Mouse (Mus musculus) neural tube, embryonic 13.5 days (tissue): ENCODE measurements around the gene Pold1. TPM values are rescaled to one million over a fixed set of nuclear protein-coding genes. Genes with fewer than 3 reads are reported as not detected.
A peak's percentile ranks its signal among the peaks of the same experiment; 100 is the strongest.

Experiments
- ATAC-seq: fragments of 200-750 bp; cut with Nextera tagmentation; 2 replicates; pipeline ENCODE4 v1.8.0; 2017; ENCODE audit warnings: low read depth, mild to moderate bottlenecking, moderate TSS enrichment, moderate library complexity
- H3K27ac ChIP-seq: fragments of 300-500 bp; sonication (generic); replicated peaks from 2 replicates; pipeline ENCODE4 v1.5.1; 2015; ENCODE audit warnings: moderate library complexity, mild to moderate bottlenecking, inconsistent platforms
- H3K27me3 ChIP-seq: fragments of 300-500 bp; sonication (generic); 2 replicates; pipeline ENCODE4 v1.6.1; 2015; ENCODE audit warnings: mild to moderate bottlenecking, inconsistent platforms
- H3K36me3 ChIP-seq: fragments of 300-500 bp; sonication (generic); 2 replicates; pipeline ENCODE4 v1.6.1; 2015; ENCODE audit warnings: mild to moderate bottlenecking, inconsistent platforms
- H3K4me1 ChIP-seq: fragments of 300-500 bp; sonication (generic); replicated peaks from 2 replicates; pipeline ENCODE4 v1.6.1; 2015; ENCODE audit warnings: inconsistent platforms
- H3K4me2 ChIP-seq: fragments of 300-500 bp; sonication (generic); 2 replicates; pipeline ENCODE4 v1.6.1; 2015; ENCODE audit warnings: inconsistent platforms, mild to moderate bottlenecking, moderate library complexity
- H3K4me3 ChIP-seq: fragments of 300-500 bp; sonication (generic); 2 replicates; pipeline ENCODE4 v1.5.1; 2015; ENCODE audit warnings: mild to moderate bottlenecking, inconsistent platforms
- H3K9ac ChIP-seq: fragments of 300-500 bp; sonication (generic); 2 replicates; pipeline ENCODE4 v1.6.1; 2015; ENCODE audit warnings: moderate library complexity, mild to moderate bottlenecking, inconsistent platforms
- H3K9me3 ChIP-seq: fragments of 300-500 bp; sonication (generic); 2 replicates; pipeline ENCODE4 v1.6.1; 2016; ENCODE audit warnings: inconsistent platforms
- WGBS: fragments of 180-500 bp; shearing (Covaris S2); methylation state at CpG from one replicate; pipeline ENCODE4 v1.1.7; 2015; 5-methylcytosine and 5-hydroxymethylcytosine counted together
- polyA plus RNA-seq: library from polyadenylated mRNA; unstranded; fragments of >200 nt; fragmentation: Nextera tagmentation; extraction: Ambion mirVana; gene quantifications from 2 replicates; pipeline ENCODE4 v1.2.1, GENCODE M21; 2015

Pold1 gene
- polyA plus RNA-seq, 1 experiment from 2014 or later = 22.5 TPM

- Histone ChIP-seq H3K27ac (no peak overlapping the region), H3K27me3 (no peaks in the 10 kb centered on the region), H3K9me3 (no peaks in the 10 kb centered on the region), H3K4me2 (no peak overlapping the region), H3K4me3 (no peak overlapping the region), H3K9ac (no peak overlapping the region), H3K4me1 (no peaks in the 10 kb centered on the region), H3K36me3 (no peaks in the 10 kb centered on the region)
- WGBS = 82% methylated on average over 5 of the region's 5 CpGs
- no peak for ATAC-seq
Measured at GRCm38 (mm10) chr7:44572956-44573484, 24.4 kb upstream of the Pold1 start.

- Histone ChIP-seq H3K27me3 (peaks cover 3% of the 10 kb centered on the region; the same call in 1 of the 2 replicates), H3K27ac (no peak within 1 kb of the TSS), H3K9me3 (no peaks in the 10 kb centered on the region), H3K4me2 (no peak within 1 kb of the TSS), H3K36me3 (no peaks in the 10 kb centered on the region), H3K4me3 (no peak within 1 kb of the TSS), H3K4me1 (no peaks in the 10 kb centered on the region), H3K9ac (no peak within 1 kb of the TSS)
- ATAC-seq = no peak
- 38% methylated on average over 7 of the region's 7 CpGs for WGBS
Measured at GRCm38 (mm10) chr7:44572213-44572701, 23.6 kb upstream of the Pold1 start, which contains the start of gene Napsa. Napsa (plus strand) TSS chr7:44572380.

- H3K9ac ChIP-seq = no peak overlapping the region
- no peaks in the 10 kb centered on the region for H3K36me3 ChIP-seq
- H3K27ac ChIP-seq = no peak overlapping the region
Measured at GRCm38 (mm10) chr7:44571811-44572210, 23.2 kb upstream of the Pold1 start.

GRCm38 (mm10) chr7:44570989-44571388, 22.3 kb upstream of the Pold1 start:
- WGBS = 80% methylated on average over 6 of the region's 6 CpGs
- no peak overlapping the region for H3K4me3 ChIP-seq
- no peaks in the 10 kb centered on the region for H3K4me1 ChIP-seq
- H3K9ac ChIP-seq = no peak overlapping the region
- H3K36me3 ChIP-seq = no peaks in the 10 kb centered on the region
- H3K9me3 ChIP-seq = no peaks in the 10 kb centered on the region
- H3K27me3 ChIP-seq = peaks cover 3% of the 10 kb centered on the region; the same call in 1 of the 2 replicates
- no peak overlapping the region for H3K27ac ChIP-seq
- no peak overlapping the region for H3K4me2 ChIP-seq
- no peak for ATAC-seq

More at GRCm38 (mm10) chr7:44571811-44572210, 23.2 kb upstream of the Pold1 start:
- WGBS = 56% methylated on average over 4 of the region's 4 CpGs
- H3K27me3 ChIP-seq = peaks cover 3% of the 10 kb centered on the region; the same call in 1 of the 2 replicates
- no peak overlapping the region for H3K4me3 ChIP-seq
- H3K9me3 ChIP-seq = no peaks in the 10 kb centered on the region
- no peak for ATAC-seq
- H3K4me2 ChIP-seq = no peak overlapping the region
- H3K4me1 ChIP-seq = no peaks in the 10 kb centered on the region

GRCm38 (mm10) chr7:44568803-44569202, 20.2 kb upstream of the Pold1 start:
- no peaks in the 10 kb centered on the region for H3K4me1 ChIP-seq
- H3K9ac ChIP-seq = no peak overlapping the region
- no peaks in the 10 kb centered on the region for H3K9me3 ChIP-seq
- peaks cover 3% of the 10 kb centered on the region; the same call in 1 of the 2 replicates for H3K27me3 ChIP-seq
- no peak for ATAC-seq
- H3K4me3 ChIP-seq = no peak overlapping the region
- H3K27ac ChIP-seq = no peak overlapping the region
- H3K4me2 ChIP-seq = no peak overlapping the region
- 78% methylated on average over 9 of the region's 9 CpGs for WGBS
- H3K36me3 ChIP-seq = no peaks in the 10 kb centered on the region

GRCm38 (mm10) chr7:44565414-44565813, 16.8 kb upstream of the Pold1 start:
- Histone ChIP-seq H3K4me3 (no peak overlapping the region), H3K27me3 (peaks cover 9% of the 10 kb centered on the region), H3K9ac (no peak overlapping the region), H3K4me2 (no peak overlapping the region), H3K27ac (no peak overlapping the region), H3K9me3 (no peaks in the 10 kb centered on the region), H3K4me1 (no peaks in the 10 kb centered on the region), H3K36me3 (no peaks in the 10 kb centered on the region)
- 73% methylated on average over 6 of the region's 6 CpGs for WGBS
- ATAC-seq = no peak

- Histone ChIP-seq H3K27ac (no peak overlapping the region), H3K27me3 (peaks cover 9% of the 10 kb centered on the region), H3K9ac (no peak overlapping the region), H3K4me1 (no peaks in the 10 kb centered on the region), H3K36me3 (no peaks in the 10 kb centered on the region), H3K4me3 (no peak overlapping the region), H3K4me2 (no peak overlapping the region), H3K9me3 (no peaks in the 10 kb centered on the region)
- WGBS = 87% methylated on average over 10 of the region's 10 CpGs
- ATAC-seq = no peak
Measured at GRCm38 (mm10) chr7:44564486-44564885, 15.8 kb upstream of the Pold1 start.

- 50% methylated on average over 8 of the region's 8 CpGs for WGBS
- H3K27me3 ChIP-seq = peaks cover 9% of the 10 kb centered on the region
- H3K9me3 ChIP-seq = no peaks in the 10 kb centered on the region
- H3K27ac ChIP-seq = no peak overlapping the region
- H3K4me1 ChIP-seq = no peaks in the 10 kb centered on the region
- H3K4me2 ChIP-seq = no peak overlapping the region
- H3K36me3 ChIP-seq = no peaks in the 10 kb centered on the region
- no peak overlapping the region for H3K4me3 ChIP-seq
- no peak for ATAC-seq
- no peak overlapping the region for H3K9ac ChIP-seq
Measured at GRCm38 (mm10) chr7:44563284-44563683, 14.6 kb upstream of the Pold1 start.

- Histone ChIP-seq H3K27ac (no peak overlapping the region), H3K4me3 (no peak overlapping the region), H3K27me3 (peaks cover 19% of the 10 kb centered on the region), H3K36me3 (no peaks in the 10 kb centered on the region), H3K9ac (0 out of 2 replicates have a peak overlapping the region, but pooled peaks have one; percentile 22), H3K9me3 (no peaks in the 10 kb centered on the region), H3K4me1 (no peaks in the 10 kb centered on the region), H3K4me2 (no peak overlapping the region)
- ATAC-seq = peak; percentile 67
- 55% methylated on average over 18 of the region's 18 CpGs for WGBS
Measured at GRCm38 (mm10) chr7:44560435-44561400, 12.1 kb upstream of the Pold1 start.

GRCm38 (mm10) chr7:44557629-44558028, 9.0 kb upstream of the Pold1 start:
- no peak for ATAC-seq
- no peak overlapping the region for H3K27ac ChIP-seq
- no peaks in the 10 kb centered on the region for H3K9me3 ChIP-seq
- H3K4me2 ChIP-seq = no peak overlapping the region
- H3K36me3 ChIP-seq = no peaks in the 10 kb centered on the region
- H3K4me3 ChIP-seq = no peak overlapping the region
- H3K27me3 ChIP-seq = peaks cover 12% of the 10 kb centered on the region; the same call in 1 of the 2 replicates
- WGBS = 85% methylated on average over 2 of the region's 2 CpGs
- peaks cover 11% of the 10 kb centered on the region for H3K4me1 ChIP-seq
- H3K9ac ChIP-seq = no peak overlapping the region

- Histone ChIP-seq H3K4me2 (peak within 1 kb of the TSS; percentile 64), H3K36me3 (peaks cover 33% of the 10 kb centered on the region), H3K9me3 (no peaks in the 10 kb centered on the region), H3K9ac (peak within 1 kb of the TSS; percentile 70), H3K4me1 (peaks cover 17% of the 10 kb centered on the region), H3K27ac (peak within 1 kb of the TSS; percentile 91), H3K27me3 (peaks cover 12% of the 10 kb centered on the region; the same call in 1 of the 2 replicates), H3K4me3 (peak within 1 kb of the TSS; percentile 70)
- ATAC-seq = peak; percentile 84
- under 1% methylated on average over 22 of the region's 22 CpGs for WGBS
Measured at GRCm38 (mm10) chr7:44553826-44554225, 5.2 kb upstream of the Pold1 start, which contains the start of gene Nr1h2. Nr1h2 (minus strand) TSS chr7:44553951.

- Histone ChIP-seq H3K4me1 (peaks cover 19% of the 10 kb centered on the region), H3K4me2 (peak overlapping the region; percentile 64), H3K9me3 (no peaks in the 10 kb centered on the region), H3K9ac (peak overlapping the region; percentile 70), H3K27ac (peak overlapping the region; percentile 91), H3K36me3 (peaks cover 33% of the 10 kb centered on the region), H3K4me3 (peak overlapping the region; percentile 70), H3K27me3 (peaks cover 12% of the 10 kb centered on the region; the same call in 1 of the 2 replicates)
- under 1% methylated on average over 32 of the region's 32 CpGs for WGBS
- peak; percentile 84 for ATAC-seq
Measured at GRCm38 (mm10) chr7:44553196-44553764, 4.6 kb upstream of the Pold1 start.
